Mouse (Mus musculus) kidney, postnatal 4 days (tissue): ENCODE measurements around the gene Pnma1.

Experiments
- DNase-seq, 2 experiments: peaks; one replicate each; pipeline ENCODE4 v3.0.0; 2021; ENCODE audit warnings: mixed read lengths in 2 of 2

Gene Pnma1

DNA sequence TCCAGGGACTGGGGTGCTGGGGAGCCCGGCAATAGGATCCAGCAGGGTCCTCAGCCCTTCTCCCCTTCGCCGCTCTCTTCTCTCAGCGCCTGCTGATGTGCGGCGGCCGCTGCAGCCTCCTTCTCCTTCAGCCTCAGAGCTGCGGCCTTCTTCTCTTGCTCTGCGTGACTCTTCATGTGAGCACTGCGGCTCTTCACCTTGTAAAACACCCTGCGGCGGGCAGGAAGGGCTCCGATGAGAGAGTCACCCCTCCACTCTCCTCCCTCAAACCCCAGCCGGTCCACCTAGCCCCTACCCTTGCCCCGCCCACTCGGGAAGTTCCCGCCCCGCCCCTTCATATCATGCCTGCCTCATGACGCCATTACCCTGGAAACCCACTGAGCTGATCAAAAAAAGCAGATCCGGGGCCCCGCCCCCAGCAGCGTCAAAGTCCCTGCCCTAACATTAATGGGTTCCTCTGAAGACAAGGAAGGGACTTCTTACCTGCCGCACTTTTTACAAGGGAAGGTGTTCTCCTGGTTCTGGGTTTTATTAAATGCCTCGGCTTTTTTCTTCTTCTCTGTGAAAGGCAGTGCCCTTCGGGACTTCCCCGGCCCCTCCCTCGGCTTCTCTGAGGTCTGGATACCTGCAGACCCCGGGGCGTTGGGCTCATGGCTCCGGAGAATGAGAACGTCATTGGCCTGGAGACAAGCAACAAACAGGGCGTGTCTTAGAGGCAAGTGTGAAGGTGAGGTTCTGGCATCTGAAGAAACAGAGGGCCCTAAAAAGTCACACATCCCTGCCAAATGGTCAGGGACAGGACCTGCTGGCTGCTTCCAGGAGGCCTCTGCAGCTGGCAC is 4.3 kb upstream of the Pnma1 start:
- no peak for DNase-seq

DNA sequence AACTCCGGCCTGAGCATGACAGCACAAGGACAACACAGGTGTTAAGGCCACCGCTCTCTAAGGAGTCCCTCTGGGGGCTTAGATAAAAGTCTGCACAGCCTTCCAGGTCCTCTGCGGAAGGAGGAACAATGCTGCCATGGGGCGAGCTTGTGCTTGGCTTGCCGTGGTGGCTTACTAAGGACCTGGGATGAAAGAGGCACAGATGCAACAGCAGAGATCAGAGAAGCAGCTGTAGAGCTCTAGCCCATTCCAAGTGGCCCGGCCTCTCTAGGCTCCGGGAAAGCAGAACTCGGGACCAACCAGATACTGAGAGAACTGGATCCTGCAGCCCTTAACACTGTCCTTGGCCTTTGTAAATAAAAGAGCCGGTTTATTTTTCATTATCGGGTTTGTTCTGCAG is 3.6 kb upstream of the Pnma1 start:
- no peak for DNase-seq

DNA sequence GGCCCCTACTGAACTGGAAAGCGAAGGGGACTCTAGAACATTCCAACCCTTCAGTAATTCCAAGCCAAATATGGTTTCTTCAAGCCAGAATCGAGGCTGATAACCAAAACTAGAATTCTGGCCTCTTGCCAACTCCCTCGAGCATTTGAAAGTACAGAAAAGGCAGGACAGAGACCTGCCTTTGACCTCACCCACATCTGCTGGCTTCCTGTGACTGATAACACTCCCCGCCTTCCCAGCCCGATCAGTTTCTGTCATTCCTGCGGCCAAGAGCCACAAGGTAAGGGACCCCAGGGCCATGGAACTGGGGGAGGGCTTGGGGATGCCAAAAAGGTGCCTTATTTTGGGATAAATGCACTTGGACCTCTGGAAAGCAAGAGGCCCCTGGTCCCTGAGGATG is 2.7 kb upstream of the Pnma1 start:
- DNase-seq, result no peak

GRCm38 (mm10) chr12:84149971-84150370 is 1.7 kb upstream of the Pnma1 start:
- DNase-seq, result no peak

DNA sequence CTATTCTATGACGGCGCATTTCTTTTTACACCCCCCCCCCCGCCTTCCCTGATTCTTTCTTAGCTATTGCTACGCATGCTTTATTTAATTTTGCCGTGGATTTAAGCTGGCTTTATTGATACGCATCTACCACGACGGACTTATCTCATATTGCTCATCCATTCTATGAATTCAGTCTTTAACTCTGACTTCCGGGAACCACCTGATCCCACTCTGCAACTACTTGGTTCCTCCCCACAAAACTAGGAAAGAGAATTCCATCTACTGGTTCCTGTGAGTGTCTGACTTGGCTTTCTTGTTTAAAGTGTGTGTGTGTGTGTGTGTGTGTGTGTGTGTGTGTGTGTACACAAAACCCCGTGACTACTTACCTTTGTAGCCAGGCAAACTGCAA is 328 bp upstream of the Pnma1 start:
- DNase-seq, result no peak

DNA sequence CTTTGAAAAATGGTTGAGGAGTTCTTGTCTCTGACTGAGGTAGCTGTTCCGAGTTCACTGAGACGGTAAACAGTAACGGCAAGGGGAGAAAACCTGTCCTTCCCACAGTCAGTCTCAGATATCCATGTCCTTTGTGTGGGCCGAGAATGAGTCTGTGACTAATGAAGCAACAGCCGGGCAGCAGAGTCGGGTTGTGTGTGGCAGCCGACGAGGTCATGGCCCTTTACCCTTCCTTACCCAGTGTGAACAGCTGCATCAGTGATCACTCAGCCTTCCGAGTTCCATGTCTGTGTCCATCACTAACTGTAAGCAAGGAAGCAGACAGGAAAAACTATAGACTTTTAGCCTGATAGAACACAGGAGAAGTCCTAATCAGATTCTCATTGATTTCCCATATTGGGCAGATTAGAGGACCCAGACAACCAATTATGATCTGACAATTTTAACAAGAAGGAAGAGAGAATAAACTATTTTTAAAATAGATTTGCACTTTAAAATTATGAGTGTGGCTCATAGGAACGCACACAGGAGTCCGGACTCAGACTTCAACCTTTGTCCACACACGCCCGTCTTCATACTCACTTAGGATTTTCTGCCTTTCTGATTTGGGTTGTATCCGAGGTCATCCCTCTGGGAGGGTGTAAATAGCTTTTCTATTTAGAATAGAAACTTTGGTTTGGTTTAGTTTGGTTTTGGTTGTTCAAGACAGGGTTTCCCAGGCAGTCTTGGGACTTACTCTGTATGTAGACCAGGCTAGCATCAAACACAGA is 5.8 kb downstream of the Pnma1 start:
- no peak for DNase-seq

- DNase-seq, result no peak
Measured at GRCm38 (mm10) chr12:84141271-84141670, 7.0 kb downstream of the Pnma1 start.

DNA sequence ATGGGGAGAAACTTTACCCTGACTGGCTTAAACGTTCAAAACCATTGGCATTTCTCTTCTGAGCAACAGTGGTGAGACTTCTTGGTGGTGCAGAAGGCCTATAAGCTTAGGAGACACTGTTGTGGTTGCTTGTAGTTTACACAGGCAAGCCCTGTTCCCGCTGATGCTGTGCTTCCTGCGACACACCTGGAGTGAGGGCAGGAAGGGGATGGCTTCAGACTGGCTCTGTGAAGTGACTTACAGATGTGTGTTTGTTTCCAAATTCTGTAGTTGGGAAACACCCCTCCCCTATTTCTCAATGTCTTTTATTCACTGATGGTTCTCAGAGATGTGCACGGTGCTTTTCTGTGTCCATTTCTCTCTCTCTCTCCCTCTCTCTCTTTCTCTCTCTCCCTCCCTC is 8.2 kb downstream of the Pnma1 start:
- DNase-seq, result no peak

DNA sequence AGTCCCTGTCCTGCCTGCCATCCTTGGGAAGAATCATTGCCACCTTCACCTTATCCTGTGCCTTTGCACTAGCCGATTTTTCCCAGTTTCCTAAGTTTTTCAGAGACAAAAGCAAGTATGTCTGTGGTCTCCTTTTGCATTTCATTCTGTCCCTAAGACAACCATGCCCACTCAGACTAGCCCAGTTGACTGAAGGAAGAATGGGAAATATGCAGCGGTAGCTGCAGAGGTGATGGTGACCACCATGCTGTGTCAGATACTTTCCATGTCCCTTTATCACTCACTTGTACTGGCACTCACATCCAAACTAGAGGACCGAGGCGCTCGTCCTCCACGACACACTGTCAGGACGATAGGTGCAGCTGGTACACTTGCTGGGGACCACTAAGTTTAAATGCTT is 11.2 kb downstream of the Pnma1 start:
- DNase-seq, result no peak

- peak; percentile 59 to 66 for DNase-seq
Measured at GRCm38 (mm10) chr12:84132265-84132664, 16.0 kb downstream of the Pnma1 start.

GRCm38 (mm10) chr12:84129931-84130330 is 18.4 kb downstream of the Pnma1 start:
- no peak for DNase-seq

DNA sequence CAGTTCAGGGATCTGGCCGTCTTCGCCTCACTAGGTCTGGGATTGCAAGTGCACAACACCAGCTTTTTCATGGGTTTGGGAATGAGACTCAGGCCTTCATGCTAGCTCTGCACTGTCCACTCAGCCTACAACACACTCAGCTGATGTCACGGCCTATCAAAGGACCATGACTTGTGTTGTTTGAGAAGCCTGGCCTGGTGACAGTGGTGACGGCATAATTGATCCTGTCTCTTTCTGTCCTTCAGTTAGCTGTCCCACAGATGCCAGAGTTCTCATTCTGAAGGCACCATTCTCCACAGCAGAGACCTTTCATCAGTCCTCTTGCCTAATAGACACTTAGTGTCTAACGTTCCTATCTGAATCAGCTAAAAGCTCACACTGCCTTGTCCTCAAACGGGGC is 19.7 kb downstream of the Pnma1 start:
- no peak for DNase-seq

GRCm38 (mm10) chr12:84126899-84127298 is 21.4 kb downstream of the Pnma1 start:
- no peak for DNase-seq

- no peak for DNase-seq
Measured at GRCm38 (mm10) chr12:84125892-84126291, 22.4 kb downstream of the Pnma1 start.

GRCm38 (mm10) chr12:84119584-84119983 is 28.7 kb downstream of the Pnma1 start:
- no peak for DNase-seq

- peak; percentile 94 to 96 for DNase-seq
Measured at GRCm38 (mm10) chr12:84114153-84114994, 33.9 kb downstream of the Pnma1 start, which contains the start of gene Dnal1. TSS of gene Dnal1 (plus strand) at chr12:84114366.

DNA sequence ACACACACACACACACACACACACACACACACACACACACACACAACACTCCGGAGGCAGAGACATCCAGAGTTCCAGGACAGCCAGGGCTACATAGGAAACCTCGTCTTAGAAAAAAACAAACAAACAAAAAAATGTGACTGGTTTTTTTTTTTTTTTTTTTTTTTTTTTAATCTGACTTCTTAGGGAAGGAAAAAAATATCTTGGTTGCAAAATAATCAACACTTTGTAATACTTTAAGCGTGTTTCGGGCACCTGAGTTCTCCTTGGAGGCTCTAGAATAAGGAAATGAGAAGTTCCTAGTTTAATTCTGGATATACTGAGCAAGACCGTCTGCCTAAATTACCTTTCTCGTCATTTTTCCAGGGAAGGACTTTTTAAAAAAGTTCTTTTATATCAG is 34.6 kb downstream of the Pnma1 start:
- DNase-seq, result no peak

DNA sequence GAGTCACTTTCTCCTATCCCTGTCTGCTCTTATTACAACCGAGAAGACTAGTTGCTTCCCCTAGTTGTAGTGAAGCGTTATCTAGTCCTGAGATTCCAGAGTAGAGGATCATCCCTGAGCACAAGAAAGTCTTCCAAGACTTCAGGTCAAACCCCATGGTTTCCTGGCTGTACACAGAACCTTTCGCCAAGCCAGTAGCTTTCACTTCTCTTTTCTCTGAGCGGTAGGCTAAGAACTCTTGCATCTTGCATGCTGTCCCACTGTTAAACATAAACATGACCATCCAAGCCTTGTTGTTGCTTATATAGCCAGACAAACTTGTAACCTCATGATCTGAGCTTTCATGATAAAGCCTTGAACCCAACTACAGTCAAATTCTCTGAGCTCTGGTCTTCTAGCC is 37.5 kb downstream of the Pnma1 start:
- DNase-seq, result no peak

DNA sequence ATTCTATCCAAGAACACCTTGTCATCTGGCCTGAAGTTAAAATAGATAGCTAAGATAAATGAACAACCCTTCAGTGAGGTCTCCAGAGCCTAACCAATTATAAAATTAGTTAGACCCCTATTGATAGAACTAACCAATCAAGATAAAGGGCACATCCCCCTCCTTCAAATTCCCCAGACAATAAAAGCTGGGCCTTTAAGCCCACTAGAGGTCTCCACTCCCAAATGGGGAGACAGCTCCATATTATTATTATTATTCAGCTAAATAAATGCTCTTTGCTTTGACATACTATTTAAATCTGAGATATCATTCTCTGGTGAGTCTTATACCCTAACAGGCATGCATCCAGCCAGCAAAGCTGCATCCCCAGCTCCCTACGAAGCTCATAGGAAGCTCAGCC is 38.4 kb downstream of the Pnma1 start:
- DNase-seq, result no peak

- DNase-seq, result no peak
Measured at GRCm38 (mm10) chr12:84107692-84108091, 40.6 kb downstream of the Pnma1 start.

DNA sequence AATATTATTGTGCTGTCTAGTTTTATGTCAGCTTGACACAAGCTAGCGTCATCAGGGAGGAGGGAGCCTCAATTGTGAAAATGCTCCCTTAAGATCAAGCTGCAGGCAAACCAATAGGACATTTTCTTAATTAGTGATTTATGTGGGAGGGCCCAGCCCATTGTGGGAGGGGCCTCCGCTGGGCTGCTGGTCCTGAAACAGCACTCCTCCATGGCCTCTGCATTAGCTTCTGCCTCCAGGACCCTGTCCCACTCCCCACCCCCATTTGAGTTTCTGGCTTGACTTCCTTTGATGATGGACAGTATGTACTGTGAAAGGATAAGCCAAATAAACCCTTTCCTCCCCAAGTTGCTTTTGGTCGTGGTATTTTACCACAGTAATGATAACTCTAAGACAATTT is 41.3 kb downstream of the Pnma1 start:
- peak; percentile 9 to 24 for DNase-seq

DNA sequence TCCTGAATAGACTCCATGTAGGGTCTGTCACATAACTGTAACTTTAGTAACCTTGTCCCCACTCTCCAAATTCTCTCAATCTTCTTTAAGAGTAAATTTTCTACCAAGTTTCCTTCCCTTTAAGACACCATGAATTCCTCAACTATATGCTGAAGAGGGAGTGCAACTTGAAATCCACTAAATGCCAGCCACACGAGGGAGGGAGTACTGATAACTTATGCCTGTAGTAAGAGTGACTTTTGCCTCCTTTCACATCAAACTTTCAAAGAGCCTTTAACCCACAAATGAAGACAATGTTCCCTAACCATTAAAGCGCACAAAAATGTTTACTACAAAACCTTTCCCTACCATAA is 46.8 kb downstream of the Pnma1 start:
- no peak for DNase-seq
